Mouse (Mus musculus) small intestine, adult 2 months (tissue): ENCODE measurements around the gene Ror1. TPM values are rescaled to one million over a fixed set of nuclear protein-coding genes. Genes with fewer than 3 reads are reported as not detected.

ENCODE experiments used
- H3K27ac ChIP-seq: fragments of 200-500 bp; 2 replicates; pipeline ENCODE4 v1.5.1; 2012; ENCODE audit warnings: low read depth, low read length, control low read depth, inconsistent platforms; ENCODE audit not compliant: insufficient read depth
- H3K27me3 ChIP-seq: fragments of 200-500 bp; 2 replicates; pipeline ENCODE4 v1.6.1; 2012; ENCODE audit warnings: mild to moderate bottlenecking, moderate library complexity, low read length, inconsistent platforms; ENCODE audit not compliant: control insufficient read depth, insufficient read depth
- H3K36me3 ChIP-seq: fragments of 200-500 bp; 2 replicates; pipeline ENCODE4 v1.6.1; 2012; ENCODE audit warnings: mild to moderate bottlenecking, low read length, control low read depth, inconsistent platforms; ENCODE audit not compliant: control insufficient read depth, insufficient read depth
- H3K4me1 ChIP-seq: fragments of 200-500 bp; 2 replicates; pipeline ENCODE4 v1.6.1; 2012; ENCODE audit warnings: low read length, inconsistent platforms, mixed read lengths; ENCODE audit not compliant: control insufficient read depth, insufficient read depth, insufficient read length
- H3K4me3 ChIP-seq: fragments of 200-500 bp; 2 replicates; pipeline ENCODE4 v1.5.1; 2012; ENCODE audit warnings: low read depth, mild to moderate bottlenecking, control low read depth, inconsistent platforms, low read length, moderate library complexity
- CTCF ChIP-seq: fragments of 200-500 bp; IDR thresholded peaks from 2 replicates; pipeline ENCODE4 v1.5.1; 2012; ENCODE audit warnings: low read depth, mild to moderate bottlenecking, control low read depth, inconsistent platforms, low read length, moderate library complexity, mixed read lengths; ENCODE audit not compliant: insufficient replicate concordance, insufficient read length; ENCODE audit errors: extremely low read depth
- POLR2A ChIP-seq: fragments of 200-500 bp; IDR thresholded peaks from 2 replicates; pipeline ENCODE4 v1.6.1; 2012; ENCODE audit warnings: low read depth, mild to moderate bottlenecking, control low read depth, inconsistent platforms, low read length, moderate library complexity
- WGBS: fragments of 180-500 bp; shearing (Covaris S2); methylation state at CpG from one replicate; pipeline ENCODE4 v1.1.7; 2018; 5-methylcytosine and 5-hydroxymethylcytosine counted together
- polyA plus RNA-seq: library from polyadenylated mRNA; depleted of rRNA; stranded (reverse); fragments of >200 nt; gene quantifications from 2 replicates; pipeline ENCODE4 v1.2.3, GENCODE M21; 2012

Gene Ror1
- polyA plus RNA-seq, 1 experiment, result 0.43 TPM

DNA sequence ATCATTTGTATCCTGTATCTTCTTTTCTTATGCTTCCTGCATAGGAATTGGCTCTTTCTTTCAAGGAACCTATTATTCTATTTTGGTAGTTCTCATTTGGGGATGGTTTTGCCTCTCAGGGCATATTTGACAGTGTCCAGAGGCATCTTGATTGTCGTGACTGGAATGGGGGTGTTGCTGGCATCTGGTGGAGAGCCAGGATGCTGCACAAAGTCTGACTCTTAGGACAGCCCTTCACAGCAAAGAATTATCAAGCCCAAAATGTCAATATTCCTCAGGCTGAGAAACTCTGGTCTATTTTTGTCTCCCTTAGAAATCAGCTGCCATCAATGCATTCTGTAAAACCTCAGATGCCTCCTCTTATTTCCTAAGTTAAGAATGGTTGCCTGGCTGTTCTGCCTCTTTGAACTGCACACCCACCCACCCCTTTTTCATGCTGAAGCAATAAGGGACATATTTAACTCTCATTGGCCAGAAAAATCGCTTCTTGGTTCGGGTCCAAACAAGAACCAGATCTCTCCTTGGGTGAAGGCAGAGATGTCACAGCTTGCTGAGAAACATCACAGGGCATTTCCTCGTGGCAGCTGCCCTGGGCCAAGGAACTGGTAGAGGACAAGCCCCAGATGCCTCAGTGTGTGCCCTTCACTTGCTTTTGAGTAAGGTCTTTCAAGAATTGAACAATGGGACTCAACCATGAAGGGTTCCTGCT, 262.4 kb downstream of the Ror1 start:
- Histone ChIP-seq H3K36me3 (no peaks in the 10 kb centered on the region), H3K27me3 (no peaks in the 10 kb centered on the region), H3K4me1 (no peaks in the 10 kb centered on the region), H3K4me3 (no peak overlapping the region), H3K27ac (no peak overlapping the region)
- TF ChIP-seq POLR2A (no peak), CTCF (no peak)
- 66% methylated on average over 4 of the region's 4 CpGs for WGBS

DNA sequence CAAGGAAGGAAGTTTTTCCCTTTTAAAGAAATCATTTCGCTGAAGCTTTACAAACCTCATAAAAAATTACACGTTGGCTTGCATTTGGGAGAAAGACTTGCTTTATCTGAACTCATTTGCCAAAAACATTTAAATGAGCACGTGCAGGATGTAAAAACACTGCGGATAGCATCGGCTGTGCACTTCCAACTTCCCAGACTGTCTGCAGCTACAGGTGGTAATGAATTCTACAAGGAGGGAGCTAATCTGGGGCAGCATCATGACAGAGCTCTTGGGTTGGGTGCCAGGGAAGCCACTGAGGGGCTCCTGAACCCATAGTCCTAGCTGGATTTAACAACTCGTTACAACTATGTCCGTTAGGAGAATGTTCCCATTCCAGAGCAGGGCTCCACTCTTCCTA, 268.1 kb downstream of the Ror1 start:
- no peak for TF ChIP-seq POLR2A
- TF ChIP-seq CTCF, result no peak
- Histone ChIP-seq H3K36me3 (no peaks in the 10 kb centered on the region), H3K4me1 (no peaks in the 10 kb centered on the region), H3K27ac (no peak overlapping the region), H3K4me3 (no peak overlapping the region), H3K27me3 (no peaks in the 10 kb centered on the region)
- WGBS, result 85% methylated on average over 7 of the region's 7 CpGs

DNA sequence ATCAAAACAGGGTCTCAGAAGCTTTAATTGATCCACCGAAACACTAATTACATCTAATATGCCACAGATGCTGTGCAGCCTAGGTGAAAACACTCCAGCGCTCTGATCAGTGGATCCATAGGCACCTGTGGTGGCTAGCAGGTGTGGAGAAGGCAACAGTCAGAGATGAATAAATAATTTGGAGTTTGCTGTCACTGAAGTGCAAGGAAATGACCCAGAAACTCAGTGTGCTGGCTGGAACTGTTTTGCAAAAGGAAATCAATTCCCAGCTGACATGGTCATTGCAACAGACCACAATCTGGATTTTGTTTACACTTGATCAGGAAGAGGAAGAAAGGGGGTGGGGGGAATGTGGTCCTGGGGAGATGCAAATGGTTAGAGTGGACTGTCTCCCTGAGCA, 273.1 kb downstream of the Ror1 start:
- TF ChIP-seq POLR2A (no peak), CTCF (no peak)
- no peaks in the 10 kb centered on the region for H3K4me1 ChIP-seq
- no peaks in the 10 kb centered on the region for H3K36me3 ChIP-seq
- no peak overlapping the region for H3K4me3 ChIP-seq
- H3K27ac ChIP-seq, result no peak overlapping the region
- no peaks in the 10 kb centered on the region for H3K27me3 ChIP-seq
- 86% methylated on average over 2 of the region's 2 CpGs for WGBS

DNA sequence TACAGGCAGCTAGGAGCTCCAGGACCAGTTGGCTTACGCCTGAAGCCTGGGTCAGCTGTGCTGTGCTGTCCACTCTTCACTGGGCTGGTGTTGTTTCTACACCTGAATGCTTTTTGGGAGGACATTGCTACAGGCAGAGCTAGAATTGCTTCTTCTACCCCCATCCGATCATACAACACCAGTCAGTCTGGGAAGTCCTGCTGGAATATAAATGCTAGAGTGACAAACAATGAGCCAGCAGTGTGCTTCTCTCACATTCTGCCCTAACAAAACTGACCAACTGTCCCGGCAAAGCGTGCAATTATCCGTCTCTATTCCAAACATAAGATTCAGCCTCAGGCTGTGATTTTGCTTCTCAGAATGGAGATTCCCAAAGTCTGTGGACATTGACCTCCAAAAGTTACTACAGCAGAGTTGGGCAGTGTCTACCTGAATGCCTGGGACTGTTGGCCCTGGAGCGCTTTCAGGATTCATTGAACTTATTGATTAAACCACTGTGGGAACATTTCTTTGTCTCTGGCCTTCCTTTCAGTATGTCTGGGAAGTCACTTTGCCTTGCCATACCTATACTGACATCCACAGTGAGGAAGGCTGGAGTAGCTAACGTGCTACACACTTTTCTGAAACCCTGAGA, 274.1 kb downstream of the Ror1 start:
- Histone ChIP-seq H3K27me3 (no peaks in the 10 kb centered on the region), H3K27ac (no peak overlapping the region), H3K4me3 (no peak overlapping the region), H3K4me1 (no peaks in the 10 kb centered on the region), H3K36me3 (no peaks in the 10 kb centered on the region)
- 80% methylated on average over 7 of the region's 7 CpGs for WGBS
- TF ChIP-seq POLR2A, result no peak

DNA sequence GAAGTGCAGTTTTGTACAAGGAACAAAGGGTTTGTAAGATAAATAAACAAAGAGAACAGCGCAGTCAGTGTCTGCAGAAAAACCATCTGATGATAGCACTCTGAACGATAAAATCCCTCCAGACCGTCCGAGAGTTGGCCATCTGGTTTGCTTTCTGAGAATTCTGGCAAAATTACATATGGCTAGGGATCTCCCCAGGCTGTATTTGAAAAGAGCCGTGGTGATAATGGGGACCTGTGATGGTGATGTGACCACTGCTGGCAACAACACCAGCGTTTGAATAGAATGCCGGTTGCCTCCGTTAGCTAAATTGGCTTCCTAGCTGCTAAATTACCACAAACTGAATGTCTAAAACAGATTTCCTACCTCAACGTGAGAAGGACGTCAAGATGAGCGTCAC, 277.2 kb downstream of the Ror1 start:
- Histone ChIP-seq H3K27me3 (no peaks in the 10 kb centered on the region), H3K36me3 (no peaks in the 10 kb centered on the region), H3K4me1 (0 out of 2 replicates have a peak, but pooled peaks cover 2% of the 10 kb centered on the region), H3K4me3 (no peak overlapping the region), H3K27ac (no peak overlapping the region)
- WGBS, result 67% methylated on average over 11 of the region's 11 CpGs
- TF ChIP-seq POLR2A, result no peak
- no peak for TF ChIP-seq CTCF

DNA sequence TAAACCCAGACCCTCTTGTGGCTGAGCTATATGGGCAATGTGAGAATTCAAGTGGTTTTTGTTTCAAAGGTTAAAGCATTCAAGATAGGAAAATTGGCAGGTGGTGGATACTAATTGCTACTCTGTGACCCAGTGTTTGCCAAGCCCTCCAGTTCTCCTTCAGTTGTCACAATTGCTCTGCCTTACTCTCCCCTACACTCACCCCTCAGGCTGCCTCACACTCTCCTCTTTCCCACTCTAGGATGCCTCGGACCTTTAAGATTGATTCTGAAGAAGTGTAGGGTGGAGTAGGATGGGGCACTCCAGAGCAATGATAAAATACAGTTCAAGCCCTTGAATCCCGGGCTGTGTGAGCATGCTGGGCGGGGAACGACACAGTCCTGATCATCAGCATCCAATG, 278.2 kb downstream of the Ror1 start:
- WGBS, result 51% methylated on average over 4 of the region's 4 CpGs
- Histone ChIP-seq H3K27me3 (no peaks in the 10 kb centered on the region), H3K36me3 (no peaks in the 10 kb centered on the region), H3K4me1 (0 out of 2 replicates have a peak, but pooled peaks cover 2% of the 10 kb centered on the region), H3K27ac (no peak overlapping the region), H3K4me3 (no peak overlapping the region)
- TF ChIP-seq CTCF, result no peak

DNA sequence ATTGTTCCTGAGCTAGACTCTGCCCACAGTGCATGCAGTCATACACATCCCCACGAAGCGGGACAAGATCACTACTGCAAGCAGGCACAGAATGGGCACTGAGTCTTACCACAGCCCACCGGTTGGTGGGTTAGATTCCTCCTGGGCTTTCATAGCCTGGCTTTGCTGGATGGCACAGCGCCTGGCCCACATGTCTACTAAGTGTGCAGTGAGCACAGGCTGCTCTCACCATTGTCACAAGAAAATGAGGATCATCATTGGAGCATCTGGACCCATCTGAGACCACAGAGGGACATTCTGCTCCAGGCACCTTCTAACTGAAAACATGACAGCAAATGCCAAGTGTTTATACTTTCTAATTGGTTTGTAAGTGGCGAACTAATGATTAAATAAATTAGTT, 279.7 kb downstream of the Ror1 start:
- WGBS, result 90% methylated on average over 5 of the region's 5 CpGs
- TF ChIP-seq CTCF (no peak), POLR2A (no peak)
- H3K36me3 ChIP-seq, result no peaks in the 10 kb centered on the region
- H3K4me3 ChIP-seq, result no peak overlapping the region
- 0 out of 2 replicates have a peak, but pooled peaks cover 2% of the 10 kb centered on the region for H3K4me1 ChIP-seq
- no peak overlapping the region for H3K27ac ChIP-seq
- no peaks in the 10 kb centered on the region for H3K27me3 ChIP-seq
